Mouse (Mus musculus): ENCODE measurements around the gene Glud1.

Glud1 gene

DNA sequence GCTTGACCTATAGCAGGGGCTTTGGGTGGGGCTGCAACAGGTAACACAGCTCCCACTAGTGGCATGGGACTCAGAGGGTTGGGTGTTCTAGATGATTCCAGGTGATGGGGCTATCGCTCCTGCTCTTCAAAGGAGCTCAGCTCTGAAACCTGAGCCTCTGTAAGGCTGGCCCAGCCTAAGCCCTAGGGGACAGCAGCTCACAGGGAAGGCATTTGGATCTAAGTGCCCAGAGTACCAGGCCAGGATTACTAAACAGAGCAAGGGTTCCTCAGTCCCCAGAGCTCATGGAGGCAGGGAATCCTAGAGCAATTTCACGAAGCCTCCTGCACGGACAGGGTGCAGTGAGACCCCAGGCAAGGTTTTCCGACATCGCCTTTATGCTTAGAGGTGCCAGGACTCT, 65.4 kb downstream of the Glud1 start:
- DNase-seq (ENCODE audit: extremely low spot score, low read depth, low spot score): no peak

DNA sequence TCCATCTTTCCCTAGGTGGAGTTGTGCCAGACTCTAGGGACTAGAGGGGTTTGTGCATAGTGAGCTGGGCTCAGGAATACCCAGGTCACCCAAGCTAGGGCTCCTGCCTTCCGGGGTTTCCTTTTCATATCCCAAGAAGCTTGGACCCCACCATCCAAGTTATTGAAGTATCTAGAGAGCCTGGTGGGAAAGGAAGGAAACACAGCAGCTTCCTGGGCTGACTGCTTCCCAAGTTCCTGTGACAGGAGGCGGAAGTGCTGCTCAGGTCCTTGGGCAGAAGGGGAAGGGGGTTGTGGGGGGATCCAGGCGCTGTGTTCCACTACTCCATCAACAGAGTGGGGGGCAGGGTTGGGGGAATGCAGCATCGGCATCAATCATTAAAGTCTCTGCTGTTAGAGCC, 66.6 kb downstream of the Glud1 start:
- no peak for DNase-seq (ENCODE audit: extremely low spot score, low read depth, low spot score)

DNA sequence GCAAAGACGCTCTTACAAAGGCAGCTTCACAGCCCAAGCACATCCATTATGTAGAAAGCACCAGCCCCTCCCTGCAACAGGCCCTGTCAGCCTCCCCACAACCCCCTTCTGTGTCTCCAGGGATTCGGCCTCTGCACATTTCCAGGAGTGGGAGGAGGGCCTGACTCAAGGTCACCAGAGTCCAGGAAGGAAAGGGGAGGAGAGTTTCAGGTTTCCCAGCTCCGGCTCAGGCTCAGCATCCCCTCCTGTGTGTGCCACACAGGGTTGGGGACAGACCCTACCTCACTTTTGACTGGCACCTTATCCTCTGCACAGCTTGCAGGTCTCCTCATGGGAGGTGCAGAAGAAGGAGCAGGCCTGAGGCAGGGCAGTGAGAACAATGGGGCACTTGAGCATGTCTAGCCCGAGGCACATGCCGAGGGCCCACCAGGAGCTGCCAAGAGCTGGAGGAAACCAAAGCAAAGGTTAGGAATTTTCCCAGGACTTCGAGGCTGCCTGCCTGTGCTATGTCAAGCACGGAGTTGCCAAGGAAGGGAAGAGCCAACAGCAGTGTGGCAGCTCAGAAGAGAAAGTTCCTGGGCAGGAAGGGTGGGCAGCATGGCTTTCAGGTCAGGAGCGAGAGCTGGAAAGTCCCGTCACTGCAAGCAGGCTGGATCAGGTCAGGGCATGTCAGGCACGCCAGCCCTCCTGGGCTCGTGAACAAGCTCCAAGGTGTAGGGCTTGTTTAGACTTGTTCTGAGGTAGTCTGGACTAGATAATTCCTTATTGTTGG, 68.2 kb downstream of the Glud1 start:
- peak; percentile 22 for DNase-seq (ENCODE audit: extremely low spot score, low read depth, low spot score)

DNA sequence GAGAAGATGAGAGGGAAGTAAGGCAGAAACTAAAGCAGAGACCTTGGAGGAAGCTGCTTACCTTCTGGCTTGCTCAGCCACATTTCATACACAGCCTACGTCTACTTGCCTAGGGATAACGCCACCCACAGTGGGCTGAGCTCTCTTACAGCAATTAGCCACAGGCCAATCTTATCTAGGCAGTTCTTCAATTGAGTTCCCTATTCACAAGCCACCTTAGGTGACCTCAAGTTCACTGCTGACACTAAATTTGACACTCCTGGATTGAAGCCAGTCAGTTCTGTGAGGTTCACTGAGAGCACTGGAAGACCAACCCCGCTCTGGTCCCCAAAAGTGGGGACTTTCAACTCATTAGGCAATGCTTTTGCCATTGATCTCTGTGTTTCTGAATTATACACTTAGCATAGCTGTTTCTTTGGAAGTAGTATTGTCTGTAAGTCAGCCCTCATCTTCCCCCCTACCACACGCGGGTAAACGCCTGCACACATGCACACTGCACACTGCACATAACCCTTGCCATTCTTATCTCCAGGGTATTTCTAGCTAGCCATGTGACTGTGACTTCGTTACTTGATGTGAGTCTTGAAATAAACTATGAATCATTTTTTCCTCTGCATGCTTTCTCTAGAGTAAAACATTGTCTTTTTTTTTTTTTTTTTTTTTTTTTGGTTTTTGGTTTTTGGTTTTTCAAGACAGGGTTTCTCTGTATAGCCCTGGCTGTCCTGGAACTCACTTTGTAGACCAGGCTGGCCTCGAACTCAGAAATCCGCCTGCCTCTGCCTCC, 72.6 kb downstream of the Glud1 start:
- no peak for DNase-seq (ENCODE audit: extremely low spot score, low read depth, low spot score)

DNA sequence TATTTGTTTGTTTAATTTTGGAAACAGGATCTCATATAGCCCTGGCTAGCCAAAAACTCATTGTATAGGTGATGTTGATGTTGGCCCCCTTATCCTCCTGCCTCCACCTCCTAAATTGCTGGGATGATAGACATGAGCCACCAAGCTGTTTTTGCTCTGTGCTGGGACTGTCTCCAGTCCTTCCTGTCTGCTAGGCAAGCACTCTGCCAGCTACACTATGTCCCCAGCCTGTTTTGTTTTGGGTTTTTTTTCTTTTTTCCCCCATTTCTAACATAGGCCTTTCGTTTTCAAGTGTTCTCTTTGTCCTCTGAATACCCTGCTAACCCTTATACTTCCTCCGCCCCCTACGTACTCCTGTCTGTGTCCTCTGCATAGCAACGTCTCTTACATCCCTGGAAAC, 82.8 kb downstream of the Glud1 start:
- no peak for DNase-seq (ENCODE audit: extremely low spot score, low read depth, low spot score)

Data from hindlimb bud, embryonic 11.5 days (tissue).